Mouse (Mus musculus): ENCODE measurements around the gene Htra3. TPM values are rescaled to one million over a fixed set of nuclear protein-coding genes. Genes with fewer than 3 reads are reported as not detected.

Gene Htra3
- not detected for polyA plus RNA-seq (2017; shearing (Covaris generic))

GRCm38 (mm10) chr5:35679256-35680155, at the start of gene Htra3:
TSS of gene Htra3 (minus strand) at chr5:35679782.

Other genes starting within 250 kb of the Htra3 start
- not detected for gene Cpz, start 154.1 kb downstream of the Htra3 start, polyA plus RNA-seq (2017; shearing (Covaris generic))
- 7.7 TPM for gene Trmt44, start 104.7 kb downstream of the Htra3 start, polyA plus RNA-seq (2017; shearing (Covaris generic))
- gene Acox3, start 96.7 kb downstream of the Htra3 start, polyA plus RNA-seq (2017; shearing (Covaris generic)) = 40.6 TPM
- 5.1 TPM for gene Sh3tc1, start 60.2 kb upstream of the Htra3 start, polyA plus RNA-seq (2017; shearing (Covaris generic))
- gene Ablim2, start 78.1 kb upstream of the Htra3 start, polyA plus RNA-seq (2017; shearing (Covaris generic)) = 4.8 TPM
- gene Afap1, start 213.5 kb upstream of the Htra3 start, polyA plus RNA-seq (2017; shearing (Covaris generic)) = 9.5 TPM